Mouse (Mus musculus) kidney, adult 2 months (tissue): Measurements from ENCODE around the gene Zfp36l2. TPM values are rescaled to one million over a fixed set of nuclear protein-coding genes. Genes with fewer than 3 reads are reported as not detected.

Experiments
- DNase-seq: peaks from one replicate; pipeline ENCODE4 v3.0.0; 2021
- H3K27ac ChIP-seq: fragments of 200-500 bp; 2 replicates; pipeline ENCODE4 v1.5.1; 2012; ENCODE audit warnings: low read depth, low read length, control low read depth, inconsistent platforms; ENCODE audit not compliant: insufficient read depth
- H3K27me3 ChIP-seq: fragments of 200-500 bp; replicated peaks from 2 replicates; pipeline ENCODE4 v1.6.1; 2012; ENCODE audit warnings: mild to moderate bottlenecking, moderate library complexity, low read length, inconsistent platforms; ENCODE audit not compliant: control insufficient read depth, insufficient read depth
- H3K36me3 ChIP-seq: fragments of 200-500 bp; 2 replicates; pipeline ENCODE4 v1.6.1; 2012; ENCODE audit warnings: mild to moderate bottlenecking, moderate library complexity, low read length, inconsistent platforms; ENCODE audit not compliant: control insufficient read depth, insufficient read depth
- H3K4me1 ChIP-seq: fragments of 200-500 bp; 2 replicates; pipeline ENCODE4 v1.6.1; 2011; ENCODE audit warnings: low read length; ENCODE audit not compliant: control insufficient read depth, insufficient read depth
- H3K4me3 ChIP-seq: fragments of 200-500 bp; 2 replicates; pipeline ENCODE4 v1.5.1; 2011; ENCODE audit warnings: mild to moderate bottlenecking, low read depth, low read length, control low read depth; ENCODE audit not compliant: insufficient read depth
- CTCF ChIP-seq: fragments of 200-500 bp; conservative IDR thresholded peaks from 2 replicates; pipeline ENCODE4 v1.5.1; 2011; ENCODE audit warnings: low read depth, mild to moderate bottlenecking, control low read depth, low read length, moderate library complexity, mixed read lengths; ENCODE audit not compliant: insufficient read depth, insufficient read length
- POLR2A ChIP-seq: fragments of 200-500 bp; IDR thresholded peaks from one replicate; pipeline ENCODE4 v1.6.1; 2011; ENCODE audit warnings: low read depth, low read length, control low read depth
- WGBS: fragments of 180-500 bp; shearing (Covaris S2); methylation state at CpG from one replicate; pipeline ENCODE4 v1.1.7; 2018; 5-methylcytosine and 5-hydroxymethylcytosine counted together
- polyA plus RNA-seq: library from polyadenylated mRNA; depleted of rRNA; stranded (reverse); fragments of >200 nt; gene quantifications from 2 replicates; pipeline ENCODE4 v1.2.3, GENCODE M21; 2012

The Zfp36l2 gene
- polyA plus RNA-seq, 1 experiment: 34.3 TPM

DNA sequence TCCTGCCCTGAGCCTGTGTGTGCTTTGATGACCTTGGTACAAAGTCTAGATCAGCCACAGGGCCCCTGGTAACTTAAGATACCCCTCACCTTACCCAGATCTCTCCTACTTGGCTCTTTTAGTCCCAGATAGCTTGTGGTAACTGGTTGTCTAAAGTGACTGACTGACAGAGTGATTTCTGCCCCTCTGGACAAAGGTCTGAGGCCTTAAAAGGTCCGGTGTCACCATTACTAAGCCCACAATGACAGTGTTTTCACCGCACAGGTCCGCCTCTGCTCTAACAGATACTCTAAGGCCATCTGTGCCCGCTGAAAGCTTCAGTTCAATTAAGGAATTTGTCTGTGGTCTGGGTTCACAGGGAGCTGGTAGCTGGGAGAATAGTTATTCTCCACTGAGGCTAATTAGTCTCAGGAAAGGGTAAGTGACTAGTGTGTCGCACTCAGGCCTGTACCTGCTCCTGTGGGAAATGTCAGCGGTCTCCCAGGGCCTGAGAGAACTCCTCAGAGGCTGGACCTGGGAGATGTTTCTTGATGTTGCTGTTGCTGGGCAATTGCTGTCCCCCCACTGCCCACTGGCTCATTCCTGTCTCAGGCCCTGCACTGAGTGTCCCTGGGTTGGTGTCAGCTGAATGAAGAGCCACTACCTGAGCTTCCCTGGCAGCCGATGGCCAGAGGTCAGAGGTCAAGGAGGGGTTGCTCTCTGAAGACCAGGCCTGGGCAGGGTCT, 41.1 kb downstream of the Zfp36l2 start:
- Histone ChIP-seq H3K27me3 (no peaks in the 10 kb centered on the region), H3K36me3 (no peaks in the 10 kb centered on the region), H3K4me3 (no peak overlapping the region), H3K27ac (peak overlapping the region; percentile 89), H3K4me1 (peaks cover 43% of the 10 kb centered on the region)
- peak; percentile 62 for DNase-seq
- WGBS: 65% methylated on average over 7 of the region's 7 CpGs
- TF ChIP-seq CTCF: no peak
- no peak for TF ChIP-seq POLR2A

DNA sequence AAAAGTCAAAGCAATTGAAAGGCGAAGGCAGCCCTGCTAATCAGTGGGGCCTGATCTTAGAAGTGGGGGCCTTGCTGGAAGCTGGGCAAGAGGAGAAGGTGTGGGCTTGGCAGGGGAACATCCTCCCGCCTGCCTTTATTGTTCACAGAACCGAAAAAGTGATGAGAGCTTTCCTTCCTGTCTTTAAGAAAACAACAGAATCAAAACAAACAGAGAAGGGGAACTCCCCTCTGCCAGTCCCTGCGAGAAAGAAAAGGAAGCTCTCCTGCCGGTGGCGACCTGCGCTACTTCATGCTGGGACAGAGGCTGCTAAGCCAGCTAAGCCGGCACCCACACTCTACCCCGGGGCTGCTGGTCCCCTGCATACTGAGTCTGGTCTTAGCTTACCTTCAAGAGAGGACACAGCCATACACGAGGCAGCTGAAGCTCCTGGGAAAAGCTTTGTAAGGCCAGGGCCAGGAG, 41.9 kb downstream of the Zfp36l2 start:
- WGBS: 27% methylated on average over 10 of the region's 10 CpGs
- no peak for TF ChIP-seq CTCF
- TF ChIP-seq POLR2A: no peak
- Histone ChIP-seq H3K36me3 (no peaks in the 10 kb centered on the region), H3K27ac (peak overlapping the region; percentile 89), H3K4me1 (peaks cover 47% of the 10 kb centered on the region), H3K4me3 (no peak overlapping the region), H3K27me3 (no peaks in the 10 kb centered on the region)
- peak; percentile 79 for DNase-seq

DNA sequence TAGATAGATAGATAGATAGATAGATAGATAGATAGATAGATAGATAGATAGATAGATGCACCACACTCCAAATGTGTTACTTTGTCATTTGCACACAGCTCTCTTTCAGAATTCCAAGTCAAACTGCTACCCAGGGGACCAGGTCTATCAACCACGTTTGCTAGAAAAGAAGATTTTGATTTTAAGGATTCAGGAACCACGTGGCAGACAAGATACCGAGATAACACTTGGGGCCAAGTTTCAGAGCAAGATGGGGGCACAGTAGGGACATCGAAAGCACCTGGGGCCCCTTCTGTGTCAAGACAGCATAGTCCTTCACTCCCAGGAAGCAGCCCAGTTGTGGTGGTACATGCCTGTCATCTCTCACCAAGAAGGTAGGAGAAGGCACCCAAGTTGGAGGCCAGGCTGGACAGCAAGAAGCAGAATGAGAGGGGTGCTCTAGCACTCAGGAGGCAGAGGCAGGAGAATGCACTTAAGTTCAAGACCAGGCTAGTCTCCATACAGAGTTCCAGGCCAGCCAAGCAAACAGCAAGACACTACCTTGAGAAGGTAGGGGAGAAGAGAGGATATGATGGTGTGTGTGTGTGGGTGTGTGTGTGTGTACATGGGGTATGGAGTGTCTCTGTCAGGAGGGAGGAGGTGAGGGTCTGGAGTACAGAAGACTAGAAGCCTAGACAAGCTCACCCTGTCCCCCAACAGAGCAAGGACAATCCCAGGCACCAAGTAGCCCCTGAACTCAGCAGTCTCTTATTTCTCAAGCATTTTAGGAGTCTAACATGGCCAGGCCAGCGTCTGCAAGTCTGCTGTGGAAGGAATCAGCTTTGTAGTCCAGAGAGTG, 42.8 kb downstream of the Zfp36l2 start:
- peaks cover 47% of the 10 kb centered on the region for H3K4me1 ChIP-seq
- no peaks in the 10 kb centered on the region for H3K27me3 ChIP-seq
- H3K4me3 ChIP-seq: no peak overlapping the region
- no peak for DNase-seq
- no peaks in the 10 kb centered on the region for H3K36me3 ChIP-seq
- H3K27ac ChIP-seq: peak overlapping the region; percentile 89
- WGBS: 91% methylated on average over 5 of the region's 5 CpGs
- TF ChIP-seq CTCF: no peak
- TF ChIP-seq POLR2A: no peak

DNA sequence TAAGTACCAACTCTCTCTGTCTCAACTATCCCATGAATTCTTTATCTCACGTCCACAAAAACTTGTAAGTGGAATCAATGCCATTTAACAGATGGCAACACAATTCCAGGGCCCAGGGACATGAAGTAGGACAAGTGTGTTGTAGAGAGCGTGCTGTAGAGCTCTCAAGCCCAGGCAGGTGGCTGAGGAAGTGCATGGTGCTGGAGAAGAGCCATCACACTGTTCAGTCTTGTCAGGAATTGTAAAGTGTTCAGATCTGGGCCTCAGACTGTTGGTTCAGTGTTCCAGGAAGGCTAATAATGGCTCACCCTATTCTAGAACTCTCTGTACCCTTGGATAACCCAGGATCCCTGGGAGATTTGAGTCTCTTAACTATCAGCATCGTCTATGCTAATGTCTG, 43.6 kb downstream of the Zfp36l2 start:
- 95% methylated on average over 3 of the region's 3 CpGs for WGBS
- H3K4me3 ChIP-seq: no peak overlapping the region

DNA sequence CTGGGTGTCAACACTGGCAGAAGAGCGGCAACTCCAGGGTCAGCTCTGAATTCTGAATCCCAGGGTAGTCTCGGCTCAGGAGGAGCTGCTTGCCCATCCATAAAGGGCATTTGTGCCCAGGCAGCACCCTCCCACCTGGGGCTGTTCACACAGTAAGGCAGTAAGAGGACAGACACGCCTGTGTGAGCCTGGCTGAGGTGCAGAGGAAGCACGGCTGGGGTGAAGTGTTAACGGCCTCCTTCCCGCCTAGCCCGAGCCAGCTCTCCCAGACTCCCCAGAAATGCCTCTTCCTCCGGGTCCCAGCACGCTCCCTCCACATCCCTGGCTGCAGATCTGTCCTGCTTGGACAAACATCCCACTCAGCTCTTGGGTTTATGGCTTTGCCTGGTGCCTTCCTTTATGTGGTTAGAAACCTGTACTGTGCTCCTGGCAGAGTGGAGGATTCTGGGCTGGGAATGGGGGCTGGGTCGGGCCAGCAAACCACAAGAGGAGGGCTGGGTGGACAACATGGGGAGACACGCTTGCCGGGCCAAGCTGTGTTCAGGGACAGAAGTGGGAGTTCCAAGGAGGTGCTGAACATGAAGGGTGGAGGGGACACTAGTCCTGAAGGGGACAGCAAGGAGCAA, 44.4 kb downstream of the Zfp36l2 start:
- peak; percentile 78 for DNase-seq
- TF ChIP-seq CTCF (no peak), POLR2A (no peak)
- Histone ChIP-seq H3K4me3 (no peak overlapping the region), H3K4me1 (peaks cover 40% of the 10 kb centered on the region), H3K36me3 (no peaks in the 10 kb centered on the region), H3K27me3 (no peaks in the 10 kb centered on the region), H3K27ac (peak overlapping the region; percentile 22; the same call in 1 of the 2 replicates)
- WGBS: 22% methylated on average over 12 of the region's 12 CpGs

More for the DNA sequence above, 43.6 kb downstream of the Zfp36l2 start:
- peaks cover 47% of the 10 kb centered on the region for H3K4me1 ChIP-seq
- no peaks in the 10 kb centered on the region for H3K36me3 ChIP-seq
- no peak for DNase-seq
- TF ChIP-seq CTCF: no peak
- no peaks in the 10 kb centered on the region for H3K27me3 ChIP-seq
- H3K27ac ChIP-seq: no peak overlapping the region

DNA sequence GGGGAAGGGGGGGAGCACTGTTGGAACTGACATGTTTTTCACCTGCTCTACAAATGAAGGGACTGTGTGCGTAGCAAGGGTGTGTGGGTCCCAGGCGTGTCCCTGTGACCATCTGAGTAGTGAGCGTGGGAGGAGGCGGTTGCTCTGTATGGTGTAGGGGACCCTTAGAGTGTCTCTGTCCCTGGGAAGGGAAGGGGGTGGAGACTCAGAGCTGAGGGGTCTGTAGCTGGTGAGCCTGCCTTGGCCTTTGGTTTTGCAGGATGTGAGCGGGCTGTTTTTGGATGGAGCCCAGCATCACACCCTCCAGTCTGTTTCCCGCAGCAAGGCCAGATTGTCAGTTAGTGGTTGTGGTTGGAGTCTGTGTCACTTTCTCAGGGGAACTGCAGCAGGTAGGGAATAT, 46.1 kb downstream of the Zfp36l2 start:
- Histone ChIP-seq H3K36me3 (no peaks in the 10 kb centered on the region), H3K4me1 (peaks cover 42% of the 10 kb centered on the region), H3K27me3 (no peaks in the 10 kb centered on the region), H3K27ac (peak overlapping the region; percentile 44; the same call in 1 of the 2 replicates), H3K4me3 (no peak overlapping the region)
- peak; percentile 71 for DNase-seq
- WGBS: 81% methylated on average over 6 of the region's 6 CpGs
- TF ChIP-seq POLR2A (no peak), CTCF (no peak)

DNA sequence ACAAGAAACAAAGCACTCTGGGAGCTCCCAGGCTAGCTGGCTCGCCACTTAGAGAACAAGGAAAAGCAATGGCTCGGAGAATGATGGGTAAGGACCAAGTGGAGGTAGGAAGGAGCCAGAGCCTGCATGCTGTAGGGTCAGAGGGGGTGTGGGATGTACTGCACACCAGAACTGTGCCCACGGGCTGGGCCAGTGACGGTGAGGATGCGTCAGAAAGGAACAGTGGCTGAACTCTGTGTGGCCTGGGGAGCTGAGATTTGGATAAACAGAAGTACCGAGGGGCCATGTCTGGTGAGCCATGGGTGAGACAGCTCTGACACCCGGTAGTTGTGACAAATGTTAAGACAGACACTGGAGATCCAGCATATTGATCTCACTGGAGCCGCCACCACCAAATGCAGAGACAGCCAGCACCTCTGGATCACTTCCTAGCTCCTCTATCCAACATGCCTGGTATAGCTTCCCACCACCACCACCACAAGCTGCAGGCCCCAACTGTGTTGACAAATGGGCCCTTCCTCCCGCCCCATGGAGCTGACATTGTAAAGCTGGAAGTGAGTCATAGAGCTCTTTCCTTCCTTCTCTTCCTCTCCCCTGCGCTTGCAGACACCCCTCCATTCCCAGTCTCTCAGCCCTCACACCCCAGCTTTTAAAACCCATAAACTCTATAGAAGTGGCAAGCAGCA, 46.8 kb downstream of the Zfp36l2 start:
- no peak overlapping the region for H3K4me3 ChIP-seq
- H3K36me3 ChIP-seq: no peaks in the 10 kb centered on the region
- H3K27me3 ChIP-seq: no peaks in the 10 kb centered on the region
- no peak for TF ChIP-seq CTCF
- WGBS: 72% methylated on average over 10 of the region's 10 CpGs
- H3K27ac ChIP-seq: peak overlapping the region; percentile 71
- peak; percentile 71 for DNase-seq
- H3K4me1 ChIP-seq: peaks cover 36% of the 10 kb centered on the region
